Mouse (Mus musculus) embryonic fibroblast, embryonic 13.5 days (primary cell): ENCODE results near the gene U2surp. TPM values are rescaled to one million over a fixed set of nuclear protein-coding genes. Genes with fewer than 3 reads are reported as not detected.

Experiments used
- H3K27ac ChIP-seq: 2 replicates; pipeline ENCODE4 v1.5.1; 2012; ENCODE audit warnings: low read length, control low read depth, inconsistent platforms; ENCODE audit not compliant: insufficient read depth
- H3K4me1 ChIP-seq: 2 replicates; pipeline ENCODE4 v1.6.1; 2011; ENCODE audit warnings: low read length; ENCODE audit not compliant: control insufficient read depth, insufficient read depth
- H3K4me3 ChIP-seq: 2 replicates; pipeline ENCODE4 v1.5.1; 2011; ENCODE audit warnings: mild to moderate bottlenecking, control low read depth, low read length; ENCODE audit not compliant: insufficient read depth
- CTCF ChIP-seq: IDR thresholded peaks from 2 replicates; pipeline ENCODE4 v1.5.1; 2011; ENCODE audit warnings: mild to moderate bottlenecking, control low read depth, low read length, moderate library complexity, borderline replicate concordance; ENCODE audit not compliant: insufficient read depth
- POLR2A ChIP-seq: IDR thresholded peaks from 2 replicates; pipeline ENCODE4 v1.6.1; 2011; ENCODE audit warnings: low read depth, mild to moderate bottlenecking, control low read depth, low read length, moderate library complexity
- polyA plus RNA-seq: library from polyadenylated mRNA; stranded (reverse); fragments of >200 nt; gene quantifications from 2 replicates; pipeline ENCODE4 v1.2.4, GENCODE M21; 2011; ENCODE audit warnings: low read depth; ENCODE audit not compliant: missing spikeins, insufficient read length

The U2surp gene
- polyA plus RNA-seq, 1 experiment = 87.4 TPM

DNA sequence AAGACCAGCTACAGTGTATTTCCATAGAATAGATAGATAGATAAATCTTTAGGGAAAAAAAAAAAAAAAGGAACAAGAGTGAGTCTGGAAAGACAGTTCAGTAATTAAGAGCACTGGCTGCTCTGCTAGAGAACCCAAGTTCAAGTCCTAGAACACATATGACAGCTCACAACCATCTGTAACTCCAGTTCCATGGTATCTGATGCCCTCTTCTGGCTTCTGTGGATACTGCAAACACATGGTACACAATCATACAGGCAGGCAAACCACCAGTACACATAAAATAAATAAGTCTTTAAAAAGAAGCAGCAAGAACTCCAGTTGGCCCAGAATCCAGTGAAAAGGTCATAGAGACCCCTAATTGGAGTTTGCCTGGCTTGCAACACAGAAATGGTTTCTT lies 97.9 kb downstream of the U2surp start:
- Histone ChIP-seq H3K4me3 (no peak overlapping the region), H3K4me1 (no peaks in the 10 kb centered on the region), H3K27ac (no peak overlapping the region)
- no peak for TF ChIP-seq POLR2A

DNA sequence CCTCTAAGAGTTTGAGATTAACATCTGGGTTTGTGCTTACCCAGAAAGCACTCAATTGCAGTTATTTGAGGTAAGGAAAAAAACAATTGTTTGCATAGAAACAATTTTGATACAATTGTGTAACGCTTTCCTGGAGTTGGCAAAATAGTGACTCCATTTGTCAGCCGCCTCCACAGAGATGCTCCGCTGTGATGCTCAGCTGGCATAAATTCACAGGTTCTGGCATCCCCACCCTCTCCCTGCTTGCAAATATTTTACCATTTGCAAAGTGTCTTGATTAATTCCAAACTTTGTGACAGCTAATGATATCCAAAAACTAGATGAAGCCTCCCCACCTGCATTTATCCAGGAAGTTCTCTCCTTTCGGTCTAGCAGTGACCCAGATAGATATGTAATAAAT lies 99.7 kb downstream of the U2surp start:
- Histone ChIP-seq H3K27ac (no peak overlapping the region), H3K4me3 (no peak overlapping the region), H3K4me1 (no peaks in the 10 kb centered on the region)
- TF ChIP-seq CTCF (no peak), POLR2A (no peak)

DNA sequence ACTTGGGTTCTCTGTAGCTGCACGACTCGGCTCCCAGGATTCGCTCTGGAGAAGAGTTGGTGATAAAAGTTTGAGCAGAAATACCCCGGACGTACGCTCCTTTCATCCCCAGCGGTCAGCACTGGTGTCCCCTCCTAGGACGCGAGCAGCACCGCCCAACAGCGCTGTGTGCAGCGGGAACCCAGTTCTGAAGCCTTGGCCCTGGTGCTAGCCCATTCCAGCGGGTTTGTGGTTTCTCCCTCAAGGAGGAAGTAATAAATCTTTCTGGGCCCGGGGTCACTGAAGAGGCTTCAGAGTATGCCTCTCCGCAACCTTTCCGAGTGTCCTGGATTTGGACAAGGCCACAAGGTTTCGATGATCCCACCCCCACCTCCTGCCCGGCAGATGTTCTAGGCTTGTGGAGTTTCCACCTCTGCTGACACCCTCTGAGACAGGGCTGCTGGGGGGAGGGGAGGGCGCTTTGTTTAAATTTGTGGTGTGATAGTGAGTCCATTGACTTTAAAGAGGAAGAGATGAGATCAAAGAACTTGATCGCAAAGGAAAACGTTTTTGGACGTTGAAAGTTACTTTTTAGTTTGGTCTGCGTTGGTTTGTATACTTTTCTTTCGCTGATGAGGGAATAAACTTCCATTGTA lies 104.1 kb downstream of the U2surp start:
- TF ChIP-seq POLR2A (no peak; the same call in 1 of the 2 replicates), CTCF (no peak)
- 0 out of 2 replicates have a peak, but pooled peaks cover 3% of the 10 kb centered on the region for H3K4me1 ChIP-seq
- H3K27ac ChIP-seq = peak overlapping the region; percentile 73

More for the DNA sequence above, 104.1 kb downstream of the U2surp start:
- H3K4me3 ChIP-seq = peak overlapping the region; percentile 72

Other genes with a start within 250 kb of the U2surp start
- 20.0 and 21.5 TPM in 2 replicates for gene Chst2, start 105.3 kb downstream of the U2surp start, polyA plus RNA-seq
- not detected in 2 replicates for gene Paqr9, start 47.7 kb upstream of the U2surp start, polyA plus RNA-seq
- gene Pcolce2, start 125.6 kb upstream of the U2surp start, polyA plus RNA-seq = 6.7 and 7.9 TPM in 2 replicates
- 7.1 and 9.6 TPM in 2 replicates for gene Trpc1, start 238.4 kb upstream of the U2surp start, polyA plus RNA-seq